Mouse (Mus musculus): ENCODE results near the gene Chd5.

DNA sequence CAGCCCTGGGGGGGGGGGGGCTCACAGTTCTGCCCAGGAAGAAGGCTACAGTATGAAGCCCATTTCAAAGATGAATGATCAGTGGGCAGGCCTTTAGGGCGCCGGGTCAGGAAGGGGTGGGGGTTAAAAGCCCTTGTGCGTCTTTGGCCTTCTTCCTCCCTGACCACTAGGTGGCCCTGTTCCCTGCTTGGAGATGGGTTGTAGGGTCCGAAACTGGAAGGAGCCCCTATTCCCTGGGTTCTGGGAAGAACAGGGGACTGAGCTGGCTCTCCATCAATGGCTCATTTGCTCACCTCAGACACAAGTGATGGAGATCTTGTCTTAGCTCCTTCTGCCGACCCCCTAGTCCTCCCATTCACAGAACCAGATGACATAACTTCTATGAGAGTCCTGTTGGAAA lies 4.8 kb downstream of the Chd5 start:
- TF ChIP-seq POLR2A (IDR thresholded peaks at IDR 0.05; ENCODE audit: insufficient read length, low read depth) (no peak), CEBPB (IDR thresholded peaks at IDR 0.05; ENCODE audit: insufficient read depth, poor library complexity, severe bottlenecking) (no peak), E2F4 (IDR thresholded peaks at IDR 0.05; ENCODE audit: insufficient read depth) (no peak), TCF12 (IDR thresholded peaks at IDR 0.05; ENCODE audit: insufficient read depth, poor library complexity, severe bottlenecking) (no peak), POLR2AphosphoS2 (IDR thresholded peaks at IDR 0.05; ENCODE audit: insufficient read length, low read depth) (no peak), MYOG (IDR thresholded peaks at IDR 0.05; ENCODE audit: control insufficient read depth in 1 of 3, insufficient read depth in 1 of 3, insufficient read length in 2 of 3, low read depth in 2 of 3) (no peak), USF1 (IDR thresholded peaks at IDR 0.05; ENCODE audit: low read depth) (no peak)

Measured in myocyte (in vitro differentiated cells).